Mouse (Mus musculus) midbrain, embryonic 15.5 days (tissue): Measurements from ENCODE around the gene Pawr. TPM values are rescaled to one million over a fixed set of nuclear protein-coding genes. Genes with fewer than 3 reads are reported as not detected.

Experiments used
- ATAC-seq: fragments of 200-750 bp; cut with Nextera tagmentation; replicated peaks from 2 replicates; pipeline ENCODE4 v1.8.0; 2017; ENCODE audit warnings: moderate TSS enrichment
- H3K27ac ChIP-seq: fragments of 300-500 bp; sonication (generic); 2 replicates; pipeline ENCODE4 v1.5.1; 2015; ENCODE audit warnings: mild to moderate bottlenecking, inconsistent platforms
- H3K27me3 ChIP-seq: fragments of 300-500 bp; sonication (generic); replicated peaks from 2 replicates; pipeline ENCODE4 v1.6.1; 2015; ENCODE audit warnings: inconsistent platforms
- H3K36me3 ChIP-seq: fragments of 300-500 bp; sonication (generic); replicated peaks from 2 replicates; pipeline ENCODE4 v1.6.1; 2015; ENCODE audit warnings: inconsistent platforms
- H3K4me1 ChIP-seq: fragments of 300-500 bp; sonication (generic); 2 replicates; pipeline ENCODE4 v1.6.1; 2015; ENCODE audit warnings: inconsistent platforms
- H3K4me2 ChIP-seq: fragments of 300-500 bp; sonication (generic); 2 replicates; pipeline ENCODE4 v1.6.1; 2015; ENCODE audit warnings: inconsistent platforms, mild to moderate bottlenecking, moderate library complexity
- H3K4me3 ChIP-seq: fragments of 300-500 bp; sonication (generic); 2 replicates; pipeline ENCODE4 v1.5.1; 2015; ENCODE audit warnings: mild to moderate bottlenecking, inconsistent platforms
- H3K9ac ChIP-seq: fragments of 300-500 bp; sonication (generic); 2 replicates; pipeline ENCODE4 v1.6.1; 2015; ENCODE audit warnings: mild to moderate bottlenecking, inconsistent platforms
- H3K9me3 ChIP-seq: fragments of 300-500 bp; sonication (generic); 2 replicates; pipeline ENCODE4 v1.6.1; 2016; ENCODE audit warnings: inconsistent platforms
- WGBS: fragments of 180-500 bp; shearing (Covaris S2); methylation state at CpG from one replicate; pipeline ENCODE4 v1.1.7; 2015; ENCODE audit warnings: mixed read lengths; 5-methylcytosine and 5-hydroxymethylcytosine counted together
- polyA plus RNA-seq: library from polyadenylated mRNA; unstranded; fragments of >200 nt; fragmentation: Nextera tagmentation; extraction: Ambion mirVana; gene quantifications from 2 replicates; pipeline ENCODE4 v1.2.1, GENCODE M21; 2015

Pawr gene
- polyA plus RNA-seq, result 2.5 and 3.2 TPM in 2 replicates

- ATAC-seq, result peak; percentile 89
- peak within 1 kb of the TSS; percentile 45 for H3K9ac ChIP-seq
- H3K4me1 ChIP-seq, result peaks cover 20% of the 10 kb centered on the region
- peaks cover 24% of the 10 kb centered on the region for H3K27me3 ChIP-seq
- peak within 1 kb of the TSS; percentile 68 for H3K4me3 ChIP-seq
- H3K9me3 ChIP-seq, result no peaks in the 10 kb centered on the region
- WGBS, result under 1% methylated on average over 81 of the region's 85 CpGs
- peak within 1 kb of the TSS; percentile 99 for H3K4me2 ChIP-seq
- no peaks in the 10 kb centered on the region for H3K36me3 ChIP-seq
- no peak within 1 kb of the TSS for H3K27ac ChIP-seq
Measured at GRCm38 (mm10) chr10:108331784-108332561, at the start of gene Pawr. Pawr (plus strand) TSS chr10:108332121.

DNA sequence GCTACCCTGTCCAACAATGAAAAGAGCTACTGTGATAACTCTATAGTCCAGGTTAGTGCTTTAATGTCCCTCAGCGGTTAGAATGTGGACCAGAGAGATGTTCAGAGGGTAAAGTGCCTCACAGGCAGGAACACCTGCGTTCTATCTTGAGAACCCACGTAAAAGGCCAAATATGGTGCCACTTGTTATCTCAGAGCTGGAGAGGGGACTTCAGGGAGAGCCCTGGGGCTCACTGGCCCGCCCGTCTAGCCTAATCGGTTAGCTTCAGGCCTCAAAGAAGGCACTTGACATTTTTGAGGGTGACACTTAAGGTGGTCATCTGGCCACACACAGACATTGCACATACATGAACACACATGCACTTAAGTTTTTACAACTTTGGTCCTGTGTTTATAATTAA is 49.6 kb upstream of the Pawr start:
- Histone ChIP-seq H3K27ac (no peak overlapping the region), H3K4me2 (no peak overlapping the region), H3K27me3 (no peaks in the 10 kb centered on the region), H3K9ac (no peak overlapping the region), H3K4me3 (no peak overlapping the region), H3K9me3 (no peaks in the 10 kb centered on the region), H3K36me3 (no peaks in the 10 kb centered on the region; the same call in 1 of the 2 replicates), H3K4me1 (no peaks in the 10 kb centered on the region)
- ATAC-seq, result no peak
- 92% methylated on average over 6 of the region's 6 CpGs for WGBS

DNA sequence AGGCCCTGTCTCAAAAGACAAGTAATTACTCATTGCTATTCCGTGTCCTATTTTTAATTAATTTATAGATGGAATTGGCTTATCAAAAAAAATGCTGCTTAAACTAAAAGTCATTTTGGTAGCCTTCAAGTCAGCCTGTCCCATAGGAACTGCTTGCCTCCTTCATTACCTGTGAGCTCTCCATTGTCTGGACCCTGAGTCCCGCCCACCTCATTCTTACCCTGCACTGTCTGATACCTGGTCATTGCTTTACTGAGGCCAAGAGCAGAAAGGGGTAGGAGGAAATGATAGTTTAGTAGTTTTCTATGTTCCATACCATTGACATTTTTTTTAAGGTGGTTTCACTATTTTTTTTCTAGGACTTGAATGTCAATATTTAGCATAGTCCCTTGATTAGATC is 48.5 kb upstream of the Pawr start:
- H3K4me3 ChIP-seq, result no peak overlapping the region
- WGBS, result 89% methylated on average over 2 of the region's 2 CpGs
- H3K4me2 ChIP-seq, result no peak overlapping the region
- H3K9me3 ChIP-seq, result no peaks in the 10 kb centered on the region
- no peak overlapping the region for H3K27ac ChIP-seq
- no peak overlapping the region for H3K9ac ChIP-seq
- H3K27me3 ChIP-seq, result no peaks in the 10 kb centered on the region
- H3K36me3 ChIP-seq, result no peaks in the 10 kb centered on the region; the same call in 1 of the 2 replicates
- H3K4me1 ChIP-seq, result no peaks in the 10 kb centered on the region
- ATAC-seq, result no peak

DNA sequence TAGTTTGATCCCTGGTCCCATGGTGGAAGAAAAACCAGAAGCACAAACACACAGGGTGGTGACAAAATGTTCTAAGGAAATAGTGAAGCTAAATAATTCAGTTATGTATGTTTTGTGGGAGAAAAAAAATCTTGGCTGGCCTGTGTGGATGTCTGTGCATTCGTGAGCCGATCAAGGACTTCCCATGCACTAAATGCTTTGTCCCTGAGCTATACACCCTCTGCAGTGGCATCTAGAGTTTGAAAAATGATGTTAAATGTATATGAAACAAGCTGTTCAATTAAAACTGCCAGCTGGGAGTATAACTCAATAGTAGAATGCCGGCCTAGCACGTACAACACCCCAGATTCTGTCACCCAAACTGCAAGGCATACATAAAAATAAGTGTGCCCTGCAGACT is 48.1 kb upstream of the Pawr start:
- Histone ChIP-seq H3K36me3 (no peaks in the 10 kb centered on the region; the same call in 1 of the 2 replicates), H3K27me3 (no peaks in the 10 kb centered on the region), H3K4me3 (no peak overlapping the region), H3K9ac (no peak overlapping the region), H3K4me2 (no peak overlapping the region), H3K4me1 (no peaks in the 10 kb centered on the region), H3K9me3 (no peaks in the 10 kb centered on the region), H3K27ac (no peak overlapping the region)
- 83% methylated on average over 4 of the region's 4 CpGs for whole genome bisulfite sequencing
- no peak for ATAC-seq

GRCm38 (mm10) chr10:108284445-108284844 is 47.5 kb upstream of the Pawr start:
- ATAC-seq, result no peak
- no peaks in the 10 kb centered on the region for H3K4me1 ChIP-seq
- WGBS, result 86% methylated on average over 4 of the region's 4 CpGs

DNA sequence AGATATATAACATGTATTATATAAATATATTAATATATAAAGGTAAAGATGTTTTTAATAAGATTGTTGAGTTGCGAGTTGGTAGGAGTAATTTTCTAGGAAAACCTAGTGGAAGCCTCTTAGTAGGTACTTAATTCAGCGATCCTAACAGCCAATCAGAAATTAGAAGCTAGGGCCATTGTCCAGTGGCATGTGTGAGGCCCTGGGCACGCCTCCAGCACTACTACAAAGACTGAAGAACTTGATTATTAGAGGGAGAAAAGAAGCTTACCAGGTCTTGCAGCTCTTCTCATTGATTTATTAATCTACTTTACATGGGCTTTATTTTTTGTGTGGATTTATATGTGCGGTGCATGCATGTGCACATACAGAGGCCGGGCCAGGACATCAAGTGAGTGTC is 46.9 kb upstream of the Pawr start:
- no peak for ATAC-seq
- 69% methylated on average over 5 of the region's 5 CpGs for WGBS
- Histone ChIP-seq H3K27ac (no peak overlapping the region), H3K4me2 (no peak overlapping the region), H3K4me1 (no peaks in the 10 kb centered on the region), H3K36me3 (no peaks in the 10 kb centered on the region; the same call in 1 of the 2 replicates), H3K27me3 (no peaks in the 10 kb centered on the region), H3K4me3 (no peak overlapping the region), H3K9me3 (no peaks in the 10 kb centered on the region), H3K9ac (no peak overlapping the region)

More at GRCm38 (mm10) chr10:108284445-108284844, 47.5 kb upstream of the Pawr start:
- Histone ChIP-seq H3K4me3 (no peak overlapping the region), H3K36me3 (no peaks in the 10 kb centered on the region; the same call in 1 of the 2 replicates), H3K27ac (no peak overlapping the region), H3K9me3 (no peaks in the 10 kb centered on the region), H3K27me3 (no peaks in the 10 kb centered on the region), H3K4me2 (no peak overlapping the region), H3K9ac (no peak overlapping the region)

DNA sequence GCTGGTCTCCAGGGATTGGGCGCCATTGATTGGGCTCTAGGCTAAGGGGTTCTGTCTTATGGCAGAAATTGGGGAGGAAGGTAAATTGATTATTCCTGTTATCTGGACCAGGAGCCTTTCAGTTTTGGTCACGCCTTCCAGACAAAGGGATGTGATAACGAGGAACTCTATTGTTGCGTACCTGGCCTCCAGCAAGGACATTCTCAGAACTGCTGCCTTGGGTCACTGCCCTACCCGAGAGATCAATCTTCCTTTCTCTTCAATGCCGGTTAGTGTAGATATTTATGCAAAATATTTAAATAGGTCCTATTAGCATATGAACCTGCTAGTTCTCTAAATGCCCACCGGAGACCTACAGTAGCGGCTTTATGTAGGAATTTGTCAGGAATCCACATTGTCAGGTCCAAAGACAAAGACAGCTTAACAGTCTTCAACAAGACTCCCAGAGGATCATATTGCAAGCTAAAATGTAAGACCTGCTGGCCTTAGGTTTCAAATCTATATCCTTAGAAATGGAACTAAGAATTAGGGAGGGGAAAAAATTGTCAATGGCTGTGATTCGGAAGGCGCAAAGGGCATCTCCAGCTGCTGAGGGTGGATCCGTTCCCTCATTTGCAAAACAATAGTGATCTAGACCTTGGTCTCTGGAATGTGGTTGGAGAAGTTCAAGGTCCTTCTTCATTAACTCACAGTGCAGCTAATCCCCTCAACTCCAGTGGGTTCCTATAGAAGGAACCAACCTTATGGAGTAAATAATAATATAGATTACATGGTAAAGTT is 45.1 kb upstream of the Pawr start:
- no peak overlapping the region for H3K4me3 ChIP-seq
- H3K27me3 ChIP-seq, result no peaks in the 10 kb centered on the region
- no peak for ATAC-seq
- H3K9ac ChIP-seq, result no peak overlapping the region
- 63% methylated on average over 11 of the region's 11 CpGs for WGBS
- H3K36me3 ChIP-seq, result no peaks in the 10 kb centered on the region
- H3K27ac ChIP-seq, result no peak overlapping the region
- H3K4me1 ChIP-seq, result no peaks in the 10 kb centered on the region
- H3K9me3 ChIP-seq, result no peaks in the 10 kb centered on the region
- H3K4me2 ChIP-seq, result no peak overlapping the region

DNA sequence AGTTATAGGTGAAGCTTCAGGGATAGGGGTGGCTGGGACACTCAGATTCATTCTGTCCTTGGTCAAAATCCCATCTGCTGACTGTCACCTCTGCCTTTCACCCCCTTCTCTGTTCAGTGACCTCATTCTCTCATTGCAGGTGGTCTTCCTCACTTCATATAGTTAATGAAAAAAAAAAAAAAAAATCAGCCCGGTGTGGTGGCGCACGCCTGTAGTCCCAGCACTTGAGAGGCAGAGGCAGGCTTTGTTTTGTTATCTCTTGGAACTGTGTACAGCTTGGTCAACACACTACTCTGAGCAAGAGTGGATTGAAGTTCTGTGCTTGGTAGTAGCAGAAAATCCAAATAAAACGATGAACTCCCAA is 44.5 kb upstream of the Pawr start:
- H3K27ac ChIP-seq, result no peak overlapping the region
- H3K9ac ChIP-seq, result no peak overlapping the region
- no peak overlapping the region for H3K4me3 ChIP-seq
- WGBS, result 84% methylated on average over 4 of the region's 4 CpGs
- H3K4me1 ChIP-seq, result no peaks in the 10 kb centered on the region
- no peaks in the 10 kb centered on the region for H3K36me3 ChIP-seq
- H3K27me3 ChIP-seq, result no peaks in the 10 kb centered on the region
- H3K4me2 ChIP-seq, result no peak overlapping the region
- no peak for ATAC-seq
- no peaks in the 10 kb centered on the region for H3K9me3 ChIP-seq

GRCm38 (mm10) chr10:108290046-108290445 is 41.9 kb upstream of the Pawr start:
- Histone ChIP-seq H3K36me3 (no peaks in the 10 kb centered on the region), H3K27me3 (no peaks in the 10 kb centered on the region), H3K9me3 (no peaks in the 10 kb centered on the region), H3K27ac (no peak overlapping the region), H3K4me2 (no peak overlapping the region), H3K4me1 (no peaks in the 10 kb centered on the region), H3K4me3 (no peak overlapping the region), H3K9ac (no peak overlapping the region)
- WGBS, result 98% methylated on average over 13 of the region's 13 CpGs
- ATAC-seq, result no peak

GRCm38 (mm10) chr10:108291688-108292471 is 40.0 kb upstream of the Pawr start:
- 91% methylated on average over 12 of the region's 12 CpGs for WGBS
- H3K4me2 ChIP-seq, result no peak overlapping the region
- no peak for ATAC-seq

GRCm38 (mm10) chr10:108292651-108293050 is 39.3 kb upstream of the Pawr start:
- 84% methylated on average over 4 of the region's 4 CpGs for WGBS

More at GRCm38 (mm10) chr10:108291688-108292471, 40.0 kb upstream of the Pawr start:
- Histone ChIP-seq H3K27ac (no peak overlapping the region), H3K4me3 (no peak overlapping the region), H3K4me1 (no peaks in the 10 kb centered on the region), H3K9ac (no peak overlapping the region), H3K27me3 (no peaks in the 10 kb centered on the region), H3K9me3 (no peaks in the 10 kb centered on the region), H3K36me3 (no peaks in the 10 kb centered on the region)

GRCm38 (mm10) chr10:108293620-108294195 is 38.2 kb upstream of the Pawr start:
- H3K9ac ChIP-seq, result no peak overlapping the region
- H3K4me1 ChIP-seq, result no peaks in the 10 kb centered on the region
- no peak overlapping the region for H3K4me3 ChIP-seq
- no peaks in the 10 kb centered on the region for H3K27me3 ChIP-seq
- H3K27ac ChIP-seq, result no peak overlapping the region
- H3K4me2 ChIP-seq, result no peak overlapping the region
- WGBS, result 89% methylated on average over 16 of the region's 16 CpGs
- H3K9me3 ChIP-seq, result no peaks in the 10 kb centered on the region
- H3K36me3 ChIP-seq, result no peaks in the 10 kb centered on the region
- no peak for ATAC-seq

More at GRCm38 (mm10) chr10:108292651-108293050, 39.3 kb upstream of the Pawr start:
- Histone ChIP-seq H3K27ac (no peak overlapping the region), H3K4me2 (no peak overlapping the region), H3K4me3 (no peak overlapping the region), H3K36me3 (no peaks in the 10 kb centered on the region), H3K9ac (no peak overlapping the region), H3K9me3 (no peaks in the 10 kb centered on the region), H3K4me1 (no peaks in the 10 kb centered on the region), H3K27me3 (no peaks in the 10 kb centered on the region)
- no peak for ATAC-seq
